Mouse (Mus musculus) leukemia stem cell, adult 10-12 weeks (primary cell): ENCODE data around the gene Olfr512. TPM values are rescaled to one million over a fixed set of nuclear protein-coding genes. Genes with fewer than 3 reads are reported as not detected.

ENCODE experiments used
- polyA plus RNA-seq: library from polyadenylated mRNA; stranded (reverse); fragments of >175 nt; gene quantifications from 2 replicates; pipeline ENCODE4 v1.2.3, GENCODE M21; 2012; ENCODE audit warnings: low replicate concordance

The Olfr512 gene
- not detected in 2 replicates for polyA plus RNA-seq

GRCm38 (mm10) chr7:108713020-108713419 lies at the start of gene Olfr512:
Gene Olfr512, plus strand, starts transcription at chr7:108713320.

GRCm38 (mm10) chr7:108666118-108666517 lies 47.0 kb upstream of the Olfr512 start, which contains the start of gene Olfr510:
Gene Olfr510, plus strand, starts transcription at chr7:108666418.

GRCm38 (mm10) chr7:108750673-108751072 lies 37.6 kb downstream of the Olfr512 start, which contains the start of gene Olfr513:
Gene Olfr513, plus strand, starts transcription at chr7:108750973.

Other genes starting within 250 kb of the Olfr512 start
- not detected in 2 replicates for gene Olfr498, start 248.0 kb upstream of the Olfr512 start, polyA plus RNA-seq
- gene Olfr502, start 188.3 kb upstream of the Olfr512 start, polyA plus RNA-seq = not detected in 2 replicates
- not detected in 2 replicates for gene Olfr503, start 168.8 kb upstream of the Olfr512 start, polyA plus RNA-seq
- not detected in 2 replicates for gene Olfr504, start 147.5 kb upstream of the Olfr512 start, polyA plus RNA-seq
- gene Olfr506, start 102.5 kb upstream of the Olfr512 start, polyA plus RNA-seq = not detected in 2 replicates
- gene Olfr507, start 91.5 kb upstream of the Olfr512 start, polyA plus RNA-seq = not detected in 2 replicates
- gene Olfr508, start 83.3 kb upstream of the Olfr512 start, polyA plus RNA-seq = not detected in 2 replicates
- not detected in 2 replicates for gene Olfr509, start 61.4 kb upstream of the Olfr512 start, polyA plus RNA-seq
- not detected in 2 replicates for gene Olfr510, start 46.9 kb upstream of the Olfr512 start, polyA plus RNA-seq
- gene Olfr513, start 37.7 kb downstream of the Olfr512 start, polyA plus RNA-seq = not detected in 2 replicates
- not detected in 2 replicates for gene Olfr514, start 112.7 kb downstream of the Olfr512 start, polyA plus RNA-seq
- not detected in 2 replicates for gene Olfr516, start 137.2 kb downstream of the Olfr512 start, polyA plus RNA-seq
- not detected in 2 replicates for gene Olfr517, start 159.1 kb downstream of the Olfr512 start, polyA plus RNA-seq
- not detected in 2 replicates for gene Olfr518, start 171.7 kb downstream of the Olfr512 start, polyA plus RNA-seq
- not detected in 2 replicates for gene Olfr519, start 181.1 kb downstream of the Olfr512 start, polyA plus RNA-seq
- gene Nlrp10, start 216.9 kb downstream of the Olfr512 start, polyA plus RNA-seq = 0.10 TPM in 1 of 2 replicates, not detected in the other
- 671 and 946 TPM in 2 replicates for gene Eif3f, start 221.1 kb downstream of the Olfr512 start, polyA plus RNA-seq
- gene Tub, start 237.0 kb downstream of the Olfr512 start, polyA plus RNA-seq = not detected in 2 replicates